Mouse (Mus musculus) brain, embryonic 14.5 days (tissue): ENCODE measurements around the gene Secisbp2l.

ENCODE experiments used
- CTCF ChIP-seq: fragments of 200-500 bp; IDR thresholded peaks from 2 replicates; pipeline ENCODE4 v1.5.1; 2012; ENCODE audit warnings: inconsistent platforms, mild to moderate bottlenecking, moderate library complexity, borderline replicate concordance; ENCODE audit not compliant: insufficient read depth, insufficient read length; ENCODE audit errors: extremely low read depth
- POLR2A ChIP-seq: fragments of 200-500 bp; IDR thresholded peaks from 2 replicates; pipeline ENCODE4 v1.6.1; 2012; ENCODE audit warnings: mild to moderate bottlenecking, inconsistent platforms, borderline replicate concordance; ENCODE audit not compliant: poor library complexity, insufficient read depth, insufficient read length, severe bottlenecking; ENCODE audit errors: extremely low read depth

DNA sequence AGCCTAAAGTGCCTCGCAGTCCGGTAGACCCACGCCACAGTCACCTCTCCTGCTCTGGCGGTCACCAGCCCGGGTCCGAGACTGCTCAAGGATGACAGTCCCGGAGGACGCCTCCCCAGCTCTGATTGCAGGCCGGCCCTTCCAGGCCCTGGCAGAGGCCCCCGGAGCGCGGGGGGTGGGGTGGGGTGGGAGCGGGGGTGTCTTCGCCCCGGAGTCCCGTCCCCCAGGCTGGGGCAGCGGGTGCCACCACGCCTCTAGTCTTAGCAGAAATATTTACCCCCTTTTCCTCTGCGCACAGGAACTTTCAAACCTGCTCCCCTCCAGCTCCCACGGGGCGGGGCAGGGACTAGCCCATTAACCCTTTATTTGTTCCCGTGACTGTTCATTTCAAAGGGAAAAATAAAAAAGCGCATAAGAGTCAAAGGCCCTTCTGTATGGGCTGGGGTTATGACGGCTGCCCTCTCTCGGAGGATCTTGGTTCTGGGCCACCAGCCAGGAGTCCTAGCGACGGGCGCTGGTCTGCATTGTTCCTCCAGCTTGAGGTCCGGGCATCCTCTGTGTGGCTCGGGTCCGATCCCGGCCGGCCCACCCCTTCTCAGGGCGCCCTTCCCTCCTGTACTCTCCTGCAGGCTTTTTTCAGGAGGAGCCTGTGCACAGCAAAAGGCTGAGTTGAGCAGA is 59.1 kb downstream of the Secisbp2l start:
- TF ChIP-seq CTCF (peak; percentile 16; the same call in 1 of the 2 replicates), POLR2A (no peak)
